Mouse (Mus musculus): Measurements from ENCODE around the gene Zfp691. TPM values are rescaled to one million over a fixed set of nuclear protein-coding genes. Genes with fewer than 3 reads are reported as not detected.
A peak's percentile ranks its signal among the peaks of the same experiment; 100 is the strongest.

Gene Zfp691
- polyA plus RNA-seq, 1 experiment from 2014 or later: 4.0 TPM

- Histone ChIP-seq H3K9me3 (replicated peaks; ENCODE audit: control insufficient read depth, low read length, poor library complexity, severe bottlenecking) (no peaks in the 10 kb centered on the region), H3K36me3 (ENCODE audit: control insufficient read depth, insufficient read depth, low read length) (no peaks in the 10 kb centered on the region)
- 50% methylated on average over 4 of the region's 4 CpGs for WGBS
Measured at GRCm38 (mm10) chr4:119180133-119180707, 6.2 kb upstream of the Zfp691 start.

GRCm38 (mm10) chr4:119178331-119178730, 4.3 kb upstream of the Zfp691 start:
- peaks cover 2% of the 10 kb centered on the region; the same call in 1 of the 2 replicates for H3K4me1 ChIP-seq (ENCODE audit: control insufficient read depth, insufficient read depth, low read length)
- H3K36me3 ChIP-seq (ENCODE audit: control insufficient read depth, insufficient read depth, low read length): no peaks in the 10 kb centered on the region
- no peaks in the 10 kb centered on the region for H3K27me3 ChIP-seq (ENCODE audit: control insufficient read depth, insufficient read depth, low read depth, low read length)
- no peak for ATAC-seq
- H3K9me3 ChIP-seq (replicated peaks; ENCODE audit: control insufficient read depth, low read length, poor library complexity, severe bottlenecking): no peaks in the 10 kb centered on the region
- no peak overlapping the region for H3K4me3 ChIP-seq (ENCODE audit: low read depth, low read length)
- no peak overlapping the region for H3K4me2 ChIP-seq (ENCODE audit: low read length)
- H3K27ac ChIP-seq (ENCODE audit: low read length): no peak overlapping the region
- H3K9ac ChIP-seq (ENCODE audit: low read depth, low read length): no peak overlapping the region
- 79% methylated on average over 18 of the region's 18 CpGs for WGBS

More at GRCm38 (mm10) chr4:119180133-119180707, 6.2 kb upstream of the Zfp691 start:
- H3K27ac ChIP-seq (ENCODE audit: low read length): no peak overlapping the region
- ATAC-seq: no peak
- H3K4me2 ChIP-seq (ENCODE audit: low read length): no peak overlapping the region
- H3K4me3 ChIP-seq (ENCODE audit: low read depth, low read length): no peak overlapping the region
- H3K27me3 ChIP-seq (ENCODE audit: control insufficient read depth, insufficient read depth, low read depth, low read length): no peaks in the 10 kb centered on the region
- H3K9ac ChIP-seq (ENCODE audit: low read depth, low read length): no peak overlapping the region
- no peaks in the 10 kb centered on the region for H3K4me1 ChIP-seq (ENCODE audit: control insufficient read depth, insufficient read depth, low read length)

- Histone ChIP-seq H3K27ac (ENCODE audit: low read length) (no peak overlapping the region), H3K9ac (ENCODE audit: low read depth, low read length) (no peak overlapping the region), H3K4me1 (ENCODE audit: control insufficient read depth, insufficient read depth, low read length) (peaks cover 8% of the 10 kb centered on the region), H3K4me3 (ENCODE audit: low read depth, low read length) (no peak overlapping the region), H3K36me3 (ENCODE audit: control insufficient read depth, insufficient read depth, low read length) (no peaks in the 10 kb centered on the region), H3K9me3 (replicated peaks; ENCODE audit: control insufficient read depth, low read length, poor library complexity, severe bottlenecking) (no peaks in the 10 kb centered on the region), H3K4me2 (ENCODE audit: low read length) (no peak overlapping the region), H3K27me3 (ENCODE audit: control insufficient read depth, insufficient read depth, low read depth, low read length) (no peaks in the 10 kb centered on the region)
- no peak for ATAC-seq
- WGBS: 81% methylated on average over 5 of the region's 5 CpGs
Measured at GRCm38 (mm10) chr4:119177702-119178101, 3.7 kb upstream of the Zfp691 start.

GRCm38 (mm10) chr4:119172919-119173650, 910 bp downstream of the Zfp691 start:
- peak overlapping the region; percentile 87 for H3K4me2 ChIP-seq (ENCODE audit: low read length)
- ATAC-seq: no peak
- H3K4me3 ChIP-seq (ENCODE audit: low read depth, low read length): peak overlapping the region; percentile 75
- H3K4me1 ChIP-seq (ENCODE audit: control insufficient read depth, insufficient read depth, low read length): peaks cover 16% of the 10 kb centered on the region
- no peaks in the 10 kb centered on the region for H3K9me3 ChIP-seq (replicated peaks; ENCODE audit: control insufficient read depth, low read length, poor library complexity, severe bottlenecking)
- peaks cover 12% of the 10 kb centered on the region for H3K36me3 ChIP-seq (ENCODE audit: control insufficient read depth, insufficient read depth, low read length)
- H3K27me3 ChIP-seq (ENCODE audit: control insufficient read depth, insufficient read depth, low read depth, low read length): no peaks in the 10 kb centered on the region
- H3K27ac ChIP-seq (ENCODE audit: low read length): no peak overlapping the region; the same call in 1 of the 2 replicates
- 38% methylated on average over 18 of the region's 18 CpGs for WGBS
- H3K9ac ChIP-seq (ENCODE audit: low read depth, low read length): peak overlapping the region; percentile 80

GRCm38 (mm10) chr4:119167663-119168062, 6.3 kb downstream of the Zfp691 start:
- 2% methylated on average over 4 of the region's 4 CpGs for WGBS
- H3K27ac ChIP-seq (ENCODE audit: low read length): no peak overlapping the region
- H3K9me3 ChIP-seq (replicated peaks; ENCODE audit: control insufficient read depth, low read length, poor library complexity, severe bottlenecking): no peaks in the 10 kb centered on the region
- H3K4me3 ChIP-seq (ENCODE audit: low read depth, low read length): no peak overlapping the region
- H3K4me1 ChIP-seq (ENCODE audit: control insufficient read depth, insufficient read depth, low read length): peaks cover 8% of the 10 kb centered on the region
- ATAC-seq: 0 out of 2 replicates have a peak, but pooled peaks have one; percentile 44
- H3K27me3 ChIP-seq (ENCODE audit: control insufficient read depth, insufficient read depth, low read depth, low read length): no peaks in the 10 kb centered on the region
- no peak overlapping the region for H3K4me2 ChIP-seq (ENCODE audit: low read length)
- H3K9ac ChIP-seq (ENCODE audit: low read depth, low read length): no peak overlapping the region
- H3K36me3 ChIP-seq (ENCODE audit: control insufficient read depth, insufficient read depth, low read length): peaks cover 12% of the 10 kb centered on the region

GRCm38 (mm10) chr4:119167068-119167467, 6.9 kb downstream of the Zfp691 start:
- WGBS: 92% methylated on average over 4 of the region's 4 CpGs
- no peak overlapping the region for H3K27ac ChIP-seq (ENCODE audit: low read length)
- no peak overlapping the region for H3K4me2 ChIP-seq (ENCODE audit: low read length)
- H3K9ac ChIP-seq (ENCODE audit: low read depth, low read length): no peak overlapping the region
- no peak overlapping the region for H3K4me3 ChIP-seq (ENCODE audit: low read depth, low read length)
- no peaks in the 10 kb centered on the region for H3K27me3 ChIP-seq (ENCODE audit: control insufficient read depth, insufficient read depth, low read depth, low read length)
- ATAC-seq: no peak
- no peaks in the 10 kb centered on the region for H3K9me3 ChIP-seq (replicated peaks; ENCODE audit: control insufficient read depth, low read length, poor library complexity, severe bottlenecking)
- H3K36me3 ChIP-seq (ENCODE audit: control insufficient read depth, insufficient read depth, low read length): peaks cover 12% of the 10 kb centered on the region
- H3K4me1 ChIP-seq (ENCODE audit: control insufficient read depth, insufficient read depth, low read length): peaks cover 5% of the 10 kb centered on the region; the same call in 1 of the 2 replicates

GRCm38 (mm10) chr4:119165916-119166315, 8.1 kb downstream of the Zfp691 start:
- Histone ChIP-seq H3K36me3 (ENCODE audit: control insufficient read depth, insufficient read depth, low read length) (peaks cover 12% of the 10 kb centered on the region), H3K27ac (ENCODE audit: low read length) (no peak overlapping the region), H3K4me1 (ENCODE audit: control insufficient read depth, insufficient read depth, low read length) (no peaks in the 10 kb centered on the region), H3K9me3 (replicated peaks; ENCODE audit: control insufficient read depth, low read length, poor library complexity, severe bottlenecking) (no peaks in the 10 kb centered on the region), H3K4me2 (ENCODE audit: low read length) (no peak overlapping the region), H3K27me3 (ENCODE audit: control insufficient read depth, insufficient read depth, low read depth, low read length) (no peaks in the 10 kb centered on the region), H3K9ac (ENCODE audit: low read depth, low read length) (no peak overlapping the region), H3K4me3 (ENCODE audit: low read depth, low read length) (no peak overlapping the region)
- no peak for ATAC-seq
- 78% methylated on average over 7 of the region's 7 CpGs for WGBS

GRCm38 (mm10) chr4:119162990-119163389, 11.0 kb downstream of the Zfp691 start:
- 64% methylated on average over 4 of the region's 4 CpGs for WGBS
- Histone ChIP-seq H3K27me3 (ENCODE audit: control insufficient read depth, insufficient read depth, low read depth, low read length) (no peaks in the 10 kb centered on the region), H3K9ac (ENCODE audit: low read depth, low read length) (no peak overlapping the region), H3K4me3 (ENCODE audit: low read depth, low read length) (no peak overlapping the region), H3K9me3 (replicated peaks; ENCODE audit: control insufficient read depth, low read length, poor library complexity, severe bottlenecking) (no peaks in the 10 kb centered on the region), H3K27ac (ENCODE audit: low read length) (no peak overlapping the region), H3K4me2 (ENCODE audit: low read length) (no peak overlapping the region), H3K4me1 (ENCODE audit: control insufficient read depth, insufficient read depth, low read length) (no peaks in the 10 kb centered on the region), H3K36me3 (ENCODE audit: control insufficient read depth, insufficient read depth, low read length) (no peaks in the 10 kb centered on the region)
- no peak for ATAC-seq

- no peak overlapping the region for H3K9ac ChIP-seq (ENCODE audit: low read depth, low read length)
- WGBS: 73% methylated on average over 3 of the region's 3 CpGs
- no peaks in the 10 kb centered on the region for H3K9me3 ChIP-seq (replicated peaks; ENCODE audit: control insufficient read depth, low read length, poor library complexity, severe bottlenecking)
- H3K36me3 ChIP-seq (ENCODE audit: control insufficient read depth, insufficient read depth, low read length): no peaks in the 10 kb centered on the region
- no peak overlapping the region for H3K4me2 ChIP-seq (ENCODE audit: low read length)
- no peak overlapping the region for H3K4me3 ChIP-seq (ENCODE audit: low read depth, low read length)
- ATAC-seq: no peak
- no peak overlapping the region for H3K27ac ChIP-seq (ENCODE audit: low read length)
- no peaks in the 10 kb centered on the region for H3K4me1 ChIP-seq (ENCODE audit: control insufficient read depth, insufficient read depth, low read length)
- H3K27me3 ChIP-seq (ENCODE audit: control insufficient read depth, insufficient read depth, low read depth, low read length): no peaks in the 10 kb centered on the region
Measured at GRCm38 (mm10) chr4:119161358-119161757, 12.6 kb downstream of the Zfp691 start.

Data from midbrain, embryonic 16.5 days (tissue).